Mouse (Mus musculus) testis, adult 2 months (tissue): ENCODE data around the gene Slc10a7. TPM values are rescaled to one million over a fixed set of nuclear protein-coding genes. Genes with fewer than 3 reads are reported as not detected.

ENCODE experiments used
- H3K27ac ChIP-seq: fragments of 200-500 bp; 2 replicates; pipeline ENCODE4 v1.5.1; 2012; ENCODE audit warnings: low read depth, low read length; ENCODE audit not compliant: control insufficient read depth, insufficient read depth
- H3K27me3 ChIP-seq: fragments of 200-500 bp; 2 replicates; pipeline ENCODE4 v1.6.1; 2012; ENCODE audit warnings: mild to moderate bottlenecking, low read length, moderate library complexity; ENCODE audit not compliant: control insufficient read depth, insufficient read depth
- H3K36me3 ChIP-seq: fragments of 200-500 bp; 2 replicates; pipeline ENCODE4 v1.6.1; 2012; ENCODE audit warnings: mild to moderate bottlenecking, low read length; ENCODE audit not compliant: control insufficient read depth, insufficient read depth
- H3K4me1 ChIP-seq: fragments of 200-500 bp; 2 replicates; pipeline ENCODE4 v1.6.1; 2012; ENCODE audit warnings: low read length; ENCODE audit not compliant: control insufficient read depth, insufficient read depth
- H3K4me3 ChIP-seq: fragments of 200-500 bp; 2 replicates; pipeline ENCODE4 v1.5.1; 2012; ENCODE audit warnings: low read depth, mild to moderate bottlenecking, low read length, moderate library complexity, mixed read lengths; ENCODE audit not compliant: control insufficient read depth
- CTCF ChIP-seq: fragments of 200-500 bp; IDR thresholded peaks from 2 replicates; pipeline ENCODE4 v1.5.1; 2012; ENCODE audit warnings: low read depth, mild to moderate bottlenecking, inconsistent platforms, low read length, moderate library complexity; ENCODE audit not compliant: control insufficient read depth, insufficient read depth, insufficient replicate concordance
- POLR2A ChIP-seq: fragments of 200-500 bp; IDR thresholded peaks from 2 replicates; pipeline ENCODE4 v1.6.1; 2012; ENCODE audit warnings: low read depth, mild to moderate bottlenecking, inconsistent platforms, low read length, moderate library complexity; ENCODE audit not compliant: control insufficient read depth
- polyA plus RNA-seq: library from polyadenylated mRNA; depleted of rRNA; stranded (reverse); fragments of >200 nt; gene quantifications from 2 replicates; pipeline ENCODE4 v1.2.3, GENCODE M21; 2012

Slc10a7 gene
- polyA plus RNA-seq, 1 experiment = 10.8 TPM

DNA sequence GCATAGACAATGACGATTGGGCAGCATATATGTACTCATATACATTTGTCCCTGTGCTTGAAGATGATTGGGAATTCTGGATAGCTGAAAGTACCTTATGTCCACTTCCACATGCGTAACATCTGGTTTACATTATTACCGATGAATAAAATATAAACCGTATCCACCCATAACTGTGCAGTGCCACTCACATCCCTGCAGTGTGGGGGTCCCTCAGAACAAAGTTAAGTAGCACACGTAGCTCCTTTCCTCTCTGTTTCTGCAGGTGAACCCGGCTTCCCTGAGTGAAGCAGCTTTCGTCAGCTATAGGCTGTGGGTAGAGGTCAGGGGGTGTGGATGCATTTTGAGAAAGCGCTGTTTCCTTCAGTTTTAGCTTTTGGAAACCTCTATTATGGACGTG, 132.8 kb downstream of the Slc10a7 start:
- Histone ChIP-seq H3K4me3 (no peak overlapping the region), H3K4me1 (no peaks in the 10 kb centered on the region), H3K36me3 (no peaks in the 10 kb centered on the region), H3K27ac (no peak overlapping the region), H3K27me3 (no peaks in the 10 kb centered on the region)
- no peak for TF ChIP-seq POLR2A
- no peak for TF ChIP-seq CTCF

GRCm38 (mm10) chr8:78642376-78642775, 133.2 kb downstream of the Slc10a7 start:
- no peak overlapping the region for H3K4me3 ChIP-seq
- H3K36me3 ChIP-seq = no peaks in the 10 kb centered on the region
- no peaks in the 10 kb centered on the region for H3K27me3 ChIP-seq
- TF ChIP-seq CTCF (no peak), POLR2A (no peak)
- no peak overlapping the region for H3K27ac ChIP-seq
- no peaks in the 10 kb centered on the region for H3K4me1 ChIP-seq

- no peak overlapping the region for H3K27ac ChIP-seq
- H3K4me1 ChIP-seq = no peaks in the 10 kb centered on the region
- TF ChIP-seq POLR2A (no peak), CTCF (no peak)
Observed at GRCm38 (mm10) chr8:78647000-78647656, 138.0 kb downstream of the Slc10a7 start.

GRCm38 (mm10) chr8:78647846-78648245, 138.7 kb downstream of the Slc10a7 start:
- TF ChIP-seq CTCF = no peak
- TF ChIP-seq POLR2A = no peak
- H3K4me1 ChIP-seq = no peaks in the 10 kb centered on the region
- H3K27me3 ChIP-seq = no peaks in the 10 kb centered on the region
- no peak overlapping the region for H3K4me3 ChIP-seq
- H3K36me3 ChIP-seq = no peaks in the 10 kb centered on the region
- H3K27ac ChIP-seq = no peak overlapping the region

More at GRCm38 (mm10) chr8:78647000-78647656, 138.0 kb downstream of the Slc10a7 start:
- no peak overlapping the region for H3K4me3 ChIP-seq
- H3K36me3 ChIP-seq = no peaks in the 10 kb centered on the region
- H3K27me3 ChIP-seq = no peaks in the 10 kb centered on the region

DNA sequence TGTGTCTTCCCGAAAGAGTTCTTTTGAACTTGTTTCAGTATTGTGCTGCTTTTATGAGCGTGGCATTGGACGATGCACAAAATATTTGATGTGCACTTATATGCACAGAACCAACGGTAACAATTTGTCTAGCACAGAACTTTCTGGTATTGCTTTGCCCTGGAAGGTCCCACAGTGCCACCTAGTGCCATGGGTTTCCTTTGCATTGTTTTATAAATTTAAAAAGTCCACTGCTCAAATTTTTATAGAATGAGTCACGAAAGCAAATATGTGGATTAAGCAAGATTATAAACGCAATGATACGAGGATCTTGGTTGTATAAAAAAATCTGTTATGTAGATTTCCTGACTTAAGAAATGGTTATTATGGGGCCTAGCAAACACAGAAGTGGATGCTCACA, 139.8 kb downstream of the Slc10a7 start:
- no peak; the same call in 1 of the 2 replicates for TF ChIP-seq CTCF
- TF ChIP-seq POLR2A = no peak
- Histone ChIP-seq H3K4me3 (no peak overlapping the region), H3K27me3 (no peaks in the 10 kb centered on the region), H3K27ac (no peak overlapping the region), H3K4me1 (no peaks in the 10 kb centered on the region), H3K36me3 (no peaks in the 10 kb centered on the region)

DNA sequence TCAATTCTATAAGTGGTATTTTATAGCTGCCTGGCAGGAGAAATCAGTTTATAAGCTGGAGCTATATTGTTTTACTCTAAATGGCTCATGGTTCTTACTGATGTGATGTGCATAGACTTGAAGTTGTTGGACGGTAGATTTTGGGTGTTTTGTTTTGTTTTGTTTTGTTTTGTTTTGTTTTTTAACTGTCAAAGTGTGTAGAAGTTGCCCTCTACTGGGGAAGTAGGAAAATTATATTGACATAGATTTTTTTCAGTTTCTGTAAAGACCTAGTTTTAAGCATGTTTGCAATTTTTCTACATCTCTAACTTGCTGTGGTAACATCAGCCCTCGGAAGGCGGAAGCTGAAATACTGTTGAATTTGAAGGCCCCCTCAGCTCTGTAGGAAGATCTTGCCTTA, 142.5 kb downstream of the Slc10a7 start:
- no peaks in the 10 kb centered on the region for H3K4me1 ChIP-seq
- H3K36me3 ChIP-seq = no peaks in the 10 kb centered on the region
- TF ChIP-seq CTCF = no peak
- no peak for TF ChIP-seq POLR2A

DNA sequence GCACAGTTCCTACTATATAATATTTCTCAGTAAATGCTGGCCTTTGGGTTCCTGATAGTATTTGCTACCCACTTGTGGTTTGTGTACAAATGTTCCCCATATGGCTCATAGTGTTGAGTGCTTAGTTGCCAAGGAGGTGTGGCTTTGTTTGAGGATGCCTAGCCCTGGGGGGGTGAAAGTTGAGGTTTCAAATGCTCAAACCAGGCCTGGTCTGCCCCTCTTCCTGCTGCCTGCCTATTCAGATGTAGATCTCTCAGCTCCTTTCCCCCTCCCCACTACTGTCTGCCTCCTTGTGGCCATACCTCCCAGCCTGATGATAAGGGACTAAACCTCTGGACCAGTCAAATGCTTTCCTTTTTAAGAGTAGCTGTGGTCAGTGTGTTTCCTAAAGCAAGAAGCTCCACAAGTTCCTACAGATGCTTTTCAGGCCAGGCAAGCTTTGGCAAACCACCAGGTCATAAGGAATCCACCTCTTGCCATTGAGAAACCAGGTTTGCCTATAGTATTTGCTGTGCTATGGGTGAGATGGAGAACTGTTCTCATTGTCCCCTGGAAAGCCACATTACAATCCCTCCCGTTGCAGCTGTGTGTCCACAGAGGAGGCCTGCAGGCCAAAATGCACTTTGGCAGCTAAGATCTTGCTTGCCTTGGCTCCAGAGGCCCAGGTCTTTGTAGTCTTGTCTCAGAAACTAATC, 146.4 kb downstream of the Slc10a7 start:
- no peak overlapping the region for H3K27ac ChIP-seq
- no peaks in the 10 kb centered on the region for H3K27me3 ChIP-seq
- no peaks in the 10 kb centered on the region for H3K36me3 ChIP-seq
- no peaks in the 10 kb centered on the region for H3K4me1 ChIP-seq
- H3K4me3 ChIP-seq = no peak overlapping the region
- TF ChIP-seq POLR2A (no peak), CTCF (no peak)

More for the DNA sequence above, 142.5 kb downstream of the Slc10a7 start:
- Histone ChIP-seq H3K4me3 (no peak overlapping the region), H3K27me3 (no peaks in the 10 kb centered on the region), H3K27ac (no peak overlapping the region)
